Mouse (Mus musculus): ENCODE measurements around the gene Hif1an.
A peak's percentile ranks its signal among the peaks of the same experiment; 100 is the strongest.

Hif1an gene

DNA sequence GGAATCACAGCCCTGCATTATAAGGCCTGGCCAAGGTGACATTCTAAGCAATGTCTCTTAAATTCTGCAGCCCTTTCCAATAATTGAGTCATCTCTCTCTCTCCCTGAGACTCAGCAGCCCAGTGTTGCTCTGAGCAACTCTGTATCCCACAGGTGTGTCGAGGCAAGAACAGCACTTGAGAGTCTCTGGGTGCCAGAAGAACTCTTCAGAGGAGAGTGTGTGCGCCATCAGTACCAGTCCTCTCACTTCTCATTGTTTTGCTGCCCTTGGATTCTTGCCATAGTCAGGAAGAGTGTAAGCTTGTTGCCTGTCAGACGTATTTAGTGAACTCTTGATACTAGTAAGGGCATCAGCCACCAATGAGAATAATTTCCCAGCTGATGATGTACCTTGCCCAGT is 5.1 kb downstream of the Hif1an start:
- no peak for DNase-seq

DNA sequence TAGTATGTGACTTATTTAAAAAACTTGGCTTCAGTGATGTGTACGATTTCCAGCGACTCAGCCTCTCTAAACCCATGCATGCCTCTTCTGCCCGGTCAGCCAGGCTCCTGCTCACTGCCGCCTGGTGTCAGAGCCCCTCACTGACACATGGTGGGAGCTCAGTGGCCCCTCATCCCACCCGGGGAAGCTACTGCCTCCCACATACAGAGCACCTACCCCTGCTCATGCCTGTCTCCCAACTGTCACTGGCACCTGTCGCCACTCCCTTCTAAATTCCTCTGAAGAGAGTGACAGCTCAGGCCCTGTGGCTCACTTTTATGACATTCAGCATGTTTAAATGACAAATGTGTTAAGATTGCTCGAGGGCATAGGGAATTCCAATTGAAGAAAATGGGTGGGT is 13.6 kb downstream of the Hif1an start:
- no peak for DNase-seq

DNA sequence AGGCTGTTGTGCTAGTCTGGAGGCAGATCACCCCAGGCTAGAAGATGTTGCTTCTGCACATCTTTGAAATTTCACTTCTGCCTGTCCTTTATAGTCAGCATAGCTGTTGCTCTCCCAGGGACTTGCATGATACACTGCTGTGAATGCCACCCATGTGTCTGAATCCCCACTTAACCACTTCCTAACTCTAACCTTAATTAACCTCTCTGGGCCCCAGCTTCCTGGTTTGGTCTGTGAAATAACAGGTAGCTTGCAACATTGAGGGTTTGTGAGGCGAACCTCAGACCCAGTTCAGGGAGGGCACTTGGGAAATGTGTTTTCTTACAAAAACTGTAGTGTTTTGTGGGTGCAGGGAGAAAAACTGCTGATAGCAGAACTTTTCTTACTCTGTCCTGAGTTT is 15.4 kb downstream of the Hif1an start:
- no peak for DNase-seq

DNA sequence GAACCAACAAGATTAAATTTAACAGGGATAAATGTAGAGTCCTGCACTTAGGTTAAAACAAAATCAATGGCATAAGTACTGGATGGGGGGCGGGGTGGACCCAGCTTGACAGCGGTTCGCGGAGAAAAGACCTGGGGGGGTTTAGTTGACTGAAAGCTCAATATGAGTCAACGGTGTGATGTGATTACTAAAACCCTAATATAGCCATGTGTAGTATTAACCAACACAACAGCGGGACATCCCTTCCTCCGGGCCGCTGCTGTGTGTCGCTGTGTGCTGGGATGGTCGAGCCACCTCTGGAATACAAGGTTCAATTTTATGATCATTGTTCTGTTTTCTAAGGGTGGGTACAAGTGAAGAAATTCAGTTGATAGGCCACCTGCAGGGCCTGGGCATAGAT is 19.5 kb downstream of the Hif1an start:
- DNase-seq: no peak

DNA sequence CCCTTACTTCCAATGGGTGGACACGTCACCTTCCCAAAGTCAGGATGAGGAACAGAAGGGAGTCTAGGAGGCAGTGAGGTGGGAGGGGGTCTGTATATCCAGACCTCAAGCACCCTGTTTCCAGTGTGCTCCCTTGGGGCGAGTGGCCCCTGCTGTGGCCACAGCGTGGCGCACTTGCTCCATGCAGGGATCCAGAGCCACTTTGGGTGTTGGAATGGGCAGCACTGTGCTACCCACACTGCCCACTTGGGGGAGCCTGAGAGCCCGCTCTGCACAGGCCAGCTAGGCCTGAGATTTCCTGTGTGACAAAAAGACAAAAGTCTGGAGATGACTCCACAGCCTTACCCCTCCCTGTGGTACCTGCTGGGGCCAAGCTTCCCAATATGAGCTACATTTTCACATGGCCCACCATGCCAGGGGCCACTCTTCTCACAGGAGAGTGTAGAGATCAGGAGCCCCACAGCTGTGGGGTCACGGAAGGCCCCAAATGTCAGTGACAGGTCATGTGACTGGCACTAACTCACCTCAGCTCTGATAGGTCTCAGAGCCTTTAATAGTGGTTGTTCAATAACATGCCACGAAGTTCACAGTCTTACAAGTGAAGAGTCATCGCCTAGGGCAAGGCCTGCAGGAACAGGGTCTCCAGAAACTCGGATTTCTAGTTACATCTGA is 20.1 kb downstream of the Hif1an start:
- peak; percentile 85 for DNase-seq

DNA sequence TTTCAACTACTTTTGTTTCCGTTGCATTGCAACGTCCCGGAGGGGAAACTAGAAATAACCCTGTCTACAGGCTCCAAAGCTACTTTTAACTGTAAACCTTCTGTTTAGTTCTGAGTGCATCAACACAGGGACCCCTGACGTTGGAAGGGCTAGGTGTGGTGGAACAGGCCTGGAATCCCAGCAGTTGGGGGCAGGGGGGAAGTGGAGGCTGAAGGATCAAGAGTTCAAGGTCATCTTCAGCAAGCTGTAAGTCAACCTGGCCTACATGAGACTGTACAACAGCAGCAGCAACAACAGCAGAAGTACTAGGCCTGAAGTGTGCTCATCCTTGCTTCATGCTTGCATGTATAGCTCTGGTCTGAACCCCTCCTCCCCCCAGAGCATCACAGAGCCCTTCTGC is 25.4 kb downstream of the Hif1an start:
- DNase-seq: no peak

DNA sequence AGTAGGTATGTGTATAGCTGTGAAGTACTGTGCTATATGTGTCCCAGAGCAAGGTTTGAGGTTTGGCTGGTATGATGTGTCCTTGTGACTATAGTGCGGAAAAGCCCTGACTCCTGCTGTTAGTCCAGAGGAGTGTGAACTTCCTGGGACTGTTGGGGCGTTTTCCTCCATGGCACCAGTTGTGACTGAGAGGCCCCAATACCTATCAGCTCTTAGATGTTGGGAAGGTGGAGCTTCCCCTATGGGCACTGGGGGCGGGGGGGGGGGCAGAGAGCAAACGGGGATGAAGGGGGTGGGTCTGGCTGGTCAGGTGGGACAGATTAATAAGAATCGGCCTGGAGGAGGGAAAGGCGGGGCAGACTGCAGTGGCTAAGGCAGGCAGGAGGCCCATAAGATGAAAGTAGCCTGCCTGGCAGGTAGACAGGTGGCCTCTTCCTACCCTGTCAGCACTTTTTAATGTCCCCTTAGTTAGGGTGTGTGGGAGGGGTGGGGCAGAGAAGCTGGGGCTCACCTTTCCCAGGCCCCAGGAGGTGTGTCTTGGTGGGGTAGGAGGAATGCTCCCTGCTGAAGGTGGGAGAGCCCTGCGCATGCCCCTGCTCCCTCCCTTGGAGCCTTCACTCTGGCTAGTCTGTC is 27.1 kb downstream of the Hif1an start:
- DNase-seq: no peak

DNA sequence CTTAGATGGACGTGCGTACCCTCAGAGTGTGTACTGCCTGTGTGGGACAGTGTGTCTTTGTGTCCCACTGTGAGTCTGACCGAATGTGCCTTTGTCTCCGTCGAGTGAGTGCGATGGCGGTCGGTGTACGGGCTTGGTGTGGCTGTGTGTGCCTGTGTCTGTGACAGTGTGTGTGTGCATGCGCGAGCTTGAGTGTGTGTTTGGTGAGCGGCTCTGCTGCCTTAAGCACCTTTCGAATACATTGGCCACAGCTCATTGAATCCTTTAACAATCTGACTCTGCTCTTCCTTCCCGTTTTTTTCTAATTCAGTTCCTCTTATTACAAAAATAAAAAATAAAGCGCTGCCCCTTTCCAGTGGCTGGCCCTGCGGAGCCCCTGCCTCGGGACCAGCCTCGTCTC is 28.3 kb downstream of the Hif1an start:
- DNase-seq: no peak

DNA sequence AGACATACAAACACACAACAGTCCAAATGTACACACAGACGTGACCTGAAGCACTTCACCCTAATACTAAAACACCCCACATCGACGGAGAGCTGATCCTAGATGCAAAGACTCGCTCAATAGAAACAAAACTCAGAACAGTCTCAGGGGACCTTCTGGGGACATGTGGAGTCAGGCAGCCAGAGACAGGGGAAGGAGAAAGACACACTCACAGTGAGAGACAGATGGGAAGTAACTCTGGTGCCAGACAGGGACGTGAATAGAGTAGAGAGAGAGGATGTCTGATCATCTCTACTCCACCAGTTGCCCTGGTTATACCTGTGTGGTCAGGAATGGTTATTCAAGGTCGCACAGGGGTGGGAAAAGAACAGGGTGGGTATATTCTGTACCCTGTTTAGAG is 29.0 kb downstream of the Hif1an start:
- no peak for DNase-seq

DNA sequence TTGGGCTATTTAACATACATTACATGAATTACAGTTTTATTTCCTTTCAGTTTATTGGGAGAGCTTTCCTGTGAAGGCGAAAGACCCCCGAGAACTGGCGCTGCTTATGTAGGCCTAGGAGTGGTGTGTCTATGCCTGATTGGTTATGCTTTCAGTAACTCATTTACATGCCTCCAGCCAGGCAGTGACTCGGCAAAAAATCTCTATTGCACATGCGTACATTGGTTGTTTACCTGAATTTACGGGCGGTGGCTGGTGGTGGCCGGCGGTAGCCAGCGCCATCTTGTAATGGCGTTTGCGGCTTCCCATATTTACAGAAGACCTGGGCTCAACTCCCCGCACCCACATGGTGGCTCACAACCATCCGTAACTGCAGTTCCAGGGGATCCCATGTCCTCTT is 31.5 kb downstream of the Hif1an start:
- no peak for DNase-seq

DNA sequence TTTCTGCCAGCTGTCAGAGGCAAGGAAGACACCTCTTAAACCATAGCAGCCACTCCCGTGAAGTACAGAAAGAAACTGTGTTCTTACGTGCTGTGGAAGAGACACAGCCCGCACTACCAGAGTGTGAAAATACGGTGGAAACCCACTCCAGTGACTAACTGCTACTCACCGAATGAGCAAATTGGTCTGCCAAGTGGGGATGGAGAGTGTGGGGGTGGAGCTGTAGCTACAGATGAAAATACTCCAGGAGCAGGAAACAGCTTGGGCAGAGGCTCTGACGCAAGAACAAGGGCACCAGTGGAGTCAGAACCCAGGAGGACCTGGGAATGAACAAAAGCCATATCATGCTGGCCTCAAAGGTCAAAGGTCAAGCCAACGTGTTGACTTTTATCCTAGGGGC is 55.5 kb downstream of the Hif1an start:
- no peak for DNase-seq
